Mouse (Mus musculus) urinary bladder, adult 2 months (tissue): ENCODE data around the gene Ltbp1. TPM values are rescaled to one million over a fixed set of nuclear protein-coding genes. Genes with fewer than 3 reads are reported as not detected.

ENCODE experiments used
- DNase-seq: peaks from one replicate; pipeline ENCODE4 v3.0.0; 2022; ENCODE audit warnings: low spot score
- polyA plus RNA-seq: library from polyadenylated mRNA; depleted of rRNA; stranded (reverse); fragments of >200 nt; gene quantifications from 2 replicates; pipeline ENCODE4 v1.2.3, GENCODE M21; 2012

Ltbp1 gene
- polyA plus RNA-seq, 1 experiment, result 26.4 TPM

GRCm38 (mm10) chr17:75004820-75005219, 548 bp upstream of the Ltbp1 start:
- DNase-seq, result peak; percentile 57

GRCm38 (mm10) chr17:75005685-75006680, 615 bp downstream of the Ltbp1 start:
- peak; percentile 52 for DNase-seq

- DNase-seq, result no peak
These were observed 5.6 kb downstream of the Ltbp1 start for GRCm38 (mm10) chr17:75010955-75011354.

GRCm38 (mm10) chr17:75013211-75013610, 7.8 kb downstream of the Ltbp1 start:
- DNase-seq, result no peak

GRCm38 (mm10) chr17:75013868-75014267, 8.5 kb downstream of the Ltbp1 start:
- no peak for DNase-seq

GRCm38 (mm10) chr17:75014601-75015356, 9.4 kb downstream of the Ltbp1 start:
- DNase-seq, result no peak

GRCm38 (mm10) chr17:75015546-75015945, 10.2 kb downstream of the Ltbp1 start:
- DNase-seq, result no peak

GRCm38 (mm10) chr17:75017423-75017822, 12.1 kb downstream of the Ltbp1 start:
- no peak for DNase-seq

GRCm38 (mm10) chr17:75018142-75018541, 12.8 kb downstream of the Ltbp1 start:
- DNase-seq, result no peak

GRCm38 (mm10) chr17:75020026-75020425, 14.7 kb downstream of the Ltbp1 start:
- DNase-seq, result no peak

GRCm38 (mm10) chr17:75020619-75021018, 15.3 kb downstream of the Ltbp1 start:
- DNase-seq, result no peak

- DNase-seq, result no peak
These were observed 22.2 kb downstream of the Ltbp1 start for GRCm38 (mm10) chr17:75027358-75028131.

- DNase-seq, result no peak
These were observed 28.0 kb downstream of the Ltbp1 start for GRCm38 (mm10) chr17:75033356-75033755.

GRCm38 (mm10) chr17:75033872-75034615, 28.7 kb downstream of the Ltbp1 start:
- DNase-seq, result no peak

- no peak for DNase-seq
These were observed 31.5 kb downstream of the Ltbp1 start for GRCm38 (mm10) chr17:75036881-75037280.

- DNase-seq, result no peak
These were observed 33.6 kb downstream of the Ltbp1 start for GRCm38 (mm10) chr17:75039017-75039416.

GRCm38 (mm10) chr17:75049366-75049969, 44.1 kb downstream of the Ltbp1 start:
- no peak for DNase-seq

GRCm38 (mm10) chr17:75051440-75051925, 46.1 kb downstream of the Ltbp1 start:
- no peak for DNase-seq

- DNase-seq, result no peak
These were observed 49.9 kb downstream of the Ltbp1 start for GRCm38 (mm10) chr17:75055235-75055634.

- no peak for DNase-seq
These were observed 50.6 kb downstream of the Ltbp1 start for GRCm38 (mm10) chr17:75055961-75056360.
